Mouse (Mus musculus): ENCODE results near the gene Arhgap35. TPM values are rescaled to one million over a fixed set of nuclear protein-coding genes. Genes with fewer than 3 reads are reported as not detected.

Arhgap35 gene
- total RNA-seq, 2 experiments from 2014 or later: 140 TPM

DNA sequence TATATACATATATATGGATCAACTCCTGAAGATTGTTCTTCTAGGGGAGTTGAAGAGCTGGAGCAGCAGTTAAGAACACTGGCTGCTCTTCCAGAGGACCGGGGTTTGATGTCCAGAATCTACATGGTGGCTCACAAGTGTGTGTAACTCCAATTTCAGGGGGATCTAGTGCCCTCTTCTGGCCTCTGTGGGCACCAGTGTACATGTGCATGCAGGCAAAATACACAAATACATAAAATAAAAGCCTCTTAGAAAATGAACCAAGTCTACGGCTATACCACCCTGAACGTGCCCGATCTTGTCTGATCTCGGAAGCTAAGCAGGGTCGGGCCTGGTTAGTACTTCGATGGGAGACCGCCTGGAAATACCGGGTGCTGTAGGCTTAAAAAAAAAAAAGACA is 143.2 kb downstream of the Arhgap35 start:
- DNase-seq (ENCODE audit: low spot score in 2 of 2): no peak

DNA sequence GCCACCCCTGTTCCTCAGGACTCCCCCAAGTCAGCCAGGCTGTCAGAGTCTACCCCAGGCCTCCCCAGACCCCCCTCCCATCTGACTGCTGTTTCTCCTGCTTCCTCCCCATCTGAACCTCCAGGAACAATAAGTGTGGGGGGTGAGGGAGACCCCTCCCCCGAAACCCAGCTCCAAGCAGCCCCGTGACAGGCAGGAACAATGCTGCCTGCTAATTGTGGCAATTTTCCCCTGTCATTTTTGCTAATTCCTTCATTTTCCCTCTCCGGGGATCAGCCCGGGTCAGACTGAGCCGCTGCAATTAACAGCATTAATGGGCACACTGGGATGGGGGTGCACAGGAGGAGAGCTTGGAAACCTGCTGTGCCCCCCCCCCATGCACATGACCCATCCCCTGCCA is 146.7 kb downstream of the Arhgap35 start:
- no peak for DNase-seq (ENCODE audit: low spot score in 2 of 2)

DNA sequence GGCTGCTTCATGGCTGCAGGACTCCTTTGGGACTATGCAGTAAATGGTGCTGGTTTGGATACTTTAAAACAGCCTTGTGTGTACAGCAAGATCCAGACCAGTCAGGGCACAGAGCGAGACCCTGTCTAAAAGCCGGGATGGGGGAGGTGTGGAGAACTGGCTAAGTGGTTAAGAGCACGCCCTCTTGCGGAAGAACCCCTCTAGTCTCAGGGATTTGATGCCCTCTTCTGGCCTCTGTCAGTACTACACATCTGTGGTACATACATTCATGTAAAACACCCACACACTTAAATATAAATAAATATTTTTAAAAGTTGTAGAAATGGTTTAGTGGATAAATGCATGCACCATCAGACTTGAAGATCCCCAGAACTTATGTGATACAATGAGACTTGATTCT is 148.2 kb downstream of the Arhgap35 start:
- no peak for DNase-seq (ENCODE audit: low spot score in 2 of 2)

DNA sequence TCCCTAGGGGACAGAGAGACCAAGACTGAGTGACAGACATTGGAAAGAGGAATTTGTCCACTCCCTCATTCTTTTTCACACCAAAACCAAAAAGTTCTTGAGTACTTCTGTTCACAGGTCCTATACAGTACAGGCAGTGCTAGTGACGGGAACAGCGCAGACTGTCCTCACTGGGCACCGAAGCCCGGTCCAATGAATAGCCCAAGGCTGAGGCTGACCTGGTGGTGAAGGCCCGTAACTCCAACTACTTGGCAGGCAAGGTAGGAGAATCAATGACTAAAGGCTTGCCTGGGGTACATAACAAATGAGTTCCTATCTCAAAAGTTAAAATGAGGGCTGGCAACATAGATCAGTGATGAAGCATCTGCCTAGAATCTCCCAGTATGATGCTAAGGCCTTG is 149.2 kb downstream of the Arhgap35 start:
- DNase-seq (ENCODE audit: low spot score in 2 of 2): no peak

DNA sequence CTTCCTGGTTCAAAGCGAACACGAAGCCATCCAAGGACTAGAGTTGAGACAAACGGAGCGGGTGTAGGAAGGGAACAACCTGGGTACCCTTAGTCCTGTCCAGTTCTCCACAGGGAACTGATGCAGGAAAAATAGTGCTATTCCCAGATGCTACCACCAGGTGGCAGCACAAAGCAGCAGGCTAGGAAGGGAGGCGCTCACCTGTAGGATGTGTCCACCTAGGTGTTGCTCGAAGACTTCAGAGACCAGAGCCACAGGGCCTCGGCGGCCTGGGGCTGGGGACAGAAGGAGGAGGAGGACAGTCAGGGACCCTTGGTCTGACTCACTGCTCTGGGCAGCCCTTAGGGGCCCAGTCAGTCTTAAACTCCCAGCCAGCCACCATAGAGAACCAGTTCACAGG is 149.6 kb downstream of the Arhgap35 start:
- peak; percentile 77 to 79 for DNase-seq (ENCODE audit: low spot score in 2 of 2)

DNA sequence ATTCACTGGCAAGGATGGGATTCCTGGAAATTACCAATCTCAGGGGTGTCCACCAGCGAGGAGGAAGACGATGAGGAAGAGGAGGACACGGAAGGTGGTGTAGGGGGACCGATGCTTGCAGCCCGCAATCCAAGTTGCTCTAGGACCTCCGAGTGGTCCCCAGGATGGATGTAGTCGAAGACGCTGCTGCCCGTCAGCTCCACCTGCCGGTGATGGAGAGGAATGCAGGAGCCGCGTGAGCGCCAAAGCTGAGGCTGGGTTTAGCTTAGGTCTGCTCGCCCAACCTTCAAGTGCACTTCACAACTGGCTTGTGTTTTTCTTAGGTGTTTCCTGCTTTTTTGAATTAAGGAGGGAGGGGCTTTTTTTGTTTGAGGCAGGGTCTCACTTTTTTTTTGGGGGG is 151.6 kb downstream of the Arhgap35 start:
- DNase-seq (ENCODE audit: low spot score in 2 of 2): peak; percentile 91

DNA sequence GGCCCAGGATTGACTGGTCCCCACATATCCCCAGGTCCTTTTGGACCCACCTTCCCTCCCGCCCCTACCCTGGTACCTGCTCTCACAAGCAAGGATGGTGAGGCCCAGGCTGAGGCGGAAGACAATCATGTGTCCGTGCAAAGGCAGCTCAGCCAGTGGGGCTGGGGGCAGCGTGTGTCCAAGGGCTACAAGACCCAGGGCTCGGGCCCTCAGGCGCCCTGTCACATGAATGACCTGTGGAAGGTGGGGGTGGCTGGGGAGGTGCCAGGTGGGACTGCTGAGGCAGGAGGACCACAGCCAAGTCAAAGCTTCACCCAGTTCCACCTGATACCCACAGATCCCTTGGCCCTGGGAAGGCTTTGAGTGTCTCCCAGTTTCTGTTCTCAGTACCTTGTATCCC is 153.1 kb downstream of the Arhgap35 start:
- no peak for DNase-seq (ENCODE audit: low spot score in 2 of 2)

DNA sequence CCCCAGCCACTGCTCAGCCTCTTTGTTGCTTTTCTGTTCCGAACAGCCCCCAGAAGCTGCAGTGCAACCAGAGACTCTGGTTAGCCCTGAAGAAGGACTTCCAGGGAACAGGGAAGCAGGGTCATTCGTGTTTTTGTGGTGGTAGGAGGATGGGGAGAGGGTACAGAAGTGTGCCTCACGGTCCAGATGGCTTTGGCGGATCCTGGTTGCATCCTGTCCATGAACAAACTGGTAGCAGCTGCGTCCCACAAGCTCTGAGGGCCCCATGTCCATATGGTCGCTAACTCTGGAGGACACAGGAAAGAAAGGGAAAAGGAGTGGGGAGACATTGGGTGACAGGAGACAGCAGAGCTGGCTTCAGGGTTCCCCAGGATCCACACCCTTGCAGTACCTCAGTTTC is 153.6 kb downstream of the Arhgap35 start:
- DNase-seq (ENCODE audit: low spot score in 2 of 2): no peak

DNA sequence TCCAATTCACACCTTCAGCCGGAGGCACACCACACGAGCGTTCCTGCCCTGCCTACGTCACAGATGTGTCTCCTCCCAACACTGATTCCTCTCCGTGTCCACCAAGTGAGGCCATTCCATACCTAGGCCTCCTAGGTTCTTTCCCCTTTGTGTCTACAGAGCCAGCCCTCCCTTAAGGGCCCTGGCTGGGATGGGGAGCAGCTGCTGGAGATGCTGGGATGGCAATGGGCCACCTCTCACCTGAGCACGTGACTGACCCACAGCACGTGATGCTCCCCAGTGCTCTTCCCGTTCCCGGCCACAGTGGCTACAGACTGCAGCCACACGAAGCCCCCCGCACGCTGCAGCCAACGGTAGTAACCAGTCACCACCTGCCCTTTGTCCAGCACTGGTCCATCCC is 154.2 kb downstream of the Arhgap35 start:
- DNase-seq (ENCODE audit: low spot score in 2 of 2): no peak

DNA sequence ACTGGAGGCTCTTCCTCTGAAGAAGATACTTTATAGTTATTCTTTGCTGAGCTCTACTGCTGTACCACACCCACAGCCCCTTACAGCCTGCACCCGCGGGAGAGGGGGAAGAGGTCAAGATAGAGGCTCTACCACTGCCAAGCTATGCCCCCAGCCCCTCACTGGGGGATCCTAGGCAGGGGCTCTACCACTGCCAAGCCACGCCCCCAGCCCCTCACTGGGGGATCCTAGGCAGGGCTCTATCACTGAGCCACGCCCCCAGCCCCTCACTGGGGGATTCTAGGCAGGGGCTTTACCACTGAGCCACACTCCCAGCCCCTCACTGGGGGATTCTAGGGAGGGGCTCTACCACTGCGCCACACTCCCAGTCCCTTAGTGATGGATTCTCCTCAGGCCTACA is 158.5 kb downstream of the Arhgap35 start:
- no peak for DNase-seq (ENCODE audit: low spot score in 2 of 2)

DNA sequence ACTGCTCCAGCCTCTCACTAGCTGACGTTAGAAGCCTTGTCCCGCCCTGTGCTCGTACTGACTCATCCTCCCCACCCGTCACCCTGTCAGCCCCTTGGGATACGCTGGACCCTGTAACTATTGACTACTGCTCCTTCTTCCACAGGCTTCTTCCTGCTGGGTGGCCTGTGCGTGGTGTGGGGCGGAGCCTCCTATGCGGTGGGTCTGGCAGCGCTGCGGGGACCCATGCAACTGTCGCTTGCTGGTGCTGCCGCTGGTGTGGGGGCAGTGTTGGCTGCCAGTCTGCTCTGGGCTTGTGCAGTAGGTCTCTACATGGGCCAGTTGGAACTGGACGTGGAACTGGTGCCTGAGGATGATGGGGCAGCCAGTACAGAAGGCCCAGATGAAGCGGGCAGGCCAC is 159.8 kb downstream of the Arhgap35 start:
- DNase-seq (ENCODE audit: low spot score in 2 of 2): no peak

DNA sequence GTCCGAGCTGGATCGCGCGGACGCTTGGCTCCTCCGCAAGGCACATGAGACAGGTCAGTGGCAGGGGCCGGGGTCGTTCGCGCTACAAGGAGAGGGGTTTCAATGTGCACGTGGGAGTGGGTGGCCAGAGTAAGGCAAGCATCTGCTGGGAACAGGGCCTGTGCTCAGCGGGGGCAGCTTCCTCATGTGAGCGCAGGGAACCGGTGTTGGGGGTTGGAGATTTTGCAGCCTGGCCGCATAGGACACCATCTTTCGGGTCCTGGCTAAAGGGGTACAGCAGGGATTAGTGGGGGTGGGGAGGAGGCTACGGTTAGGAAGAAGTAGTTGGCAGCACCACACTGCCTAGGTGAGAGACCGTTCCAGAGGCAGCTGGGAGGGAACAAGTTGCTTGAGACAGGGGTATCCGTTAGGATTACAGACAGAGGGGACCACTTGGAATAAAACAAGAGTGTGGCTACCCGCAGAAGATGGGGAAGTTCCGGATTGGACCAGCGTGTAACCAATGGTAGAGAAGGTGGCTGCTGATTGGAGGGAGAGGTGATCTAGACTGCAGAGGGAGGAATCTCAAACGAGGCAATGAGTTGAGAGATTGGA is 161.6 kb downstream of the Arhgap35 start:
- peak; percentile 42 to 64 for DNase-seq (ENCODE audit: low spot score in 2 of 2)

DNA sequence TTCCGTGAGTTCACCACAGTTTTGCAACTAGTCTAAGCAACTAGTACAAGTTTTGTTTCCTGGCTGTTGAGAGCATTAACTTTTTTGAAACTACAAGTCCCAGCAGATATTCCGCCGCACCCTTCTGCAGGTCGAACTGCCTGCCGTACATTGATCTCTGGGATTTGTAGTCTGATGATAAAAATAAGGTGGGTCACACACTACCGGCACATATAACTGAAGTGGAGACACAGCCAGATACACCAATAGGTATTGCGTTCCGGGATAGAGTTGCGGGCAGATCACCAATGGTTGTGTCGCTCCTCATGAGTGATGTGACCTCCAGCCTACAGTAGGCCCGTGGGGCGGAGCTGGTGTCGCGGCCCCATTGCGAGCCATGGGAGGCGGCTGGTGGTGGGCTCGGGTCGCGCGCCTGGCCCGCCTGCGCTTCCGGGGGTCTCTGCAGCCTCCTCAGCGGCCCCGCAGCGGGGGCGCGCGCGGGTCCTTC is 162.2 kb downstream of the Arhgap35 start, which contains the start of gene Tmem160:
Gene Tmem160, plus strand, starts transcription at position 193 of the 487 bp plus-strand sequence.
- peak; percentile 85 to 90 for DNase-seq (ENCODE audit: low spot score in 2 of 2)

DNA sequence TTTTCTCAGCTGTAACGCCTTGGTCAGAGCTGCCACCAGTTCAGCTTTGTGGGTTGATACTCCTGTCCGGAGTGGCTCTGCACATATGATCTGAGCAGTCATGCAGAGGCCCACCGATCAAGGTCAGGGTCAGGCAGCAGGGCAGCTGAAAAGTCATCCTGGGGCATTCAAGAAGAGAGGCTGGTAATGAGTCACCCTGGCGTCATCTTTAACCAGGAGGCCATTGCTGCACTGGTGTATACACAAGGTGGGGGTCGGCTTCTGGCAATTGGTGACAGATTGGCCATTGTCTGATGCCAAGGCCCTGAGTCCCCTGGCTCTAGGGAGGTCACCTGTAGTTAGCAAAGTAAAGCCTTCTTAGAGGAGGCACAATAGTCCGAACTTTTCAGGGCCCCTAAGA is 163.1 kb downstream of the Arhgap35 start:
- DNase-seq (ENCODE audit: low spot score in 2 of 2): no peak

Other genes starting within 250 kb of the Arhgap35 start
- gene Sae1, start 227.2 kb downstream of the Arhgap35 start, total RNA-seq (2021): 100 to 1,000 TPM; 106 to 115 TPM
- 10 to 100 TPM; 46.4 to 52.8 TPM for gene Zc3h4, start 214.1 kb downstream of the Arhgap35 start, total RNA-seq (2021)
- gene Tmem160, start 162.2 kb downstream of the Arhgap35 start, total RNA-seq (2021): 100 to 1,000 TPM in 1 of 2 experiments, 10 to 100 TPM in 1; 86.4 to 103 TPM
- gene Npas1, start 137.3 kb downstream of the Arhgap35 start, total RNA-seq (2021): 10 to 100 TPM; 20.8 to 23.8 TPM
- gene Ceacam15, start 60.7 kb upstream of the Arhgap35 start, total RNA-seq (2021): not detected
- gene Ceacam9, start 106.9 kb upstream of the Arhgap35 start, total RNA-seq (2021): not detected
- gene Ap2s1, start 123.4 kb upstream of the Arhgap35 start, total RNA-seq (2021): 100 to 1,000 TPM; 348 to 366 TPM
- 1 to 10 TPM; 4.0 to 4.6 TPM for gene Slc1a5, start 166.3 kb upstream of the Arhgap35 start, total RNA-seq (2021)
- gene Strn4, start 200.9 kb upstream of the Arhgap35 start, total RNA-seq (2021): 100 to 1,000 TPM; 260 to 286 TPM
- gene Fkrp, start 201.7 kb upstream of the Arhgap35 start, total RNA-seq (2021): 10 to 100 TPM; 42.2 to 45.0 TPM
- 1 to 10 TPM; 7.5 to 9.9 TPM for gene Prkd2, start 227.9 kb upstream of the Arhgap35 start, total RNA-seq (2021)